Mouse (Mus musculus): Measurements from ENCODE around the gene Gsx2. TPM values are rescaled to one million over a fixed set of nuclear protein-coding genes. Genes with fewer than 3 reads are reported as not detected.
A peak's percentile ranks its signal among the peaks of the same experiment; 100 is the strongest.

The Gsx2 gene
- not detected for total RNA-seq (2021)
- long read RNA-seq, experiment 1 = 0 reads
- long read RNA-seq, experiment 2 = 0 reads

GRCm38 (mm10) chr5:75075383-75075941 lies at the start of gene Gsx2:
TSS of gene Gsx2 (plus strand) at chr5:75075601.
- no peak for DNase-seq (ENCODE audit: low spot score in 2 of 2)

- no peak for DNase-seq (ENCODE audit: low spot score in 2 of 2)
These were observed 39.9 kb upstream of the Gsx2 start for GRCm38 (mm10) chr5:75035475-75035874.

DNA sequence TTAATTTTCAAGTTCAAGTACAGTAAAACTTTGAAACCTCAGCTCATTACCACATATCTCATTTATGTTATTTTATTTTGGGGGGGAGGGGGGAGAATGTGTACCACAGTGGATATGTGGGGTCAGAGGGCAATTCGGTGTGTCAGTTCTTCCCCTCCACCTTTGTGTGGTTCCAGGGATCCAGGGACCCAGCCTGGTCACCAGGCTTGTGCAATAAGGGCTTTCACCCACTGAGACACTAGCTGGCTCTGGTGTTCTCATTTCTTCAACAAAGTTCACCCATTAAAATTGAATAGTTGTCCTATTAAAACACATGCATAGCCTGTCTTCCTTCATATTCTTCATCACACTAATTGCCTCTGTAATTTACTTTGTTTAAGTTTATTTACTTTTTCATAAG lies 36.1 kb upstream of the Gsx2 start:
- no peak for DNase-seq (ENCODE audit: low spot score in 2 of 2)

DNA sequence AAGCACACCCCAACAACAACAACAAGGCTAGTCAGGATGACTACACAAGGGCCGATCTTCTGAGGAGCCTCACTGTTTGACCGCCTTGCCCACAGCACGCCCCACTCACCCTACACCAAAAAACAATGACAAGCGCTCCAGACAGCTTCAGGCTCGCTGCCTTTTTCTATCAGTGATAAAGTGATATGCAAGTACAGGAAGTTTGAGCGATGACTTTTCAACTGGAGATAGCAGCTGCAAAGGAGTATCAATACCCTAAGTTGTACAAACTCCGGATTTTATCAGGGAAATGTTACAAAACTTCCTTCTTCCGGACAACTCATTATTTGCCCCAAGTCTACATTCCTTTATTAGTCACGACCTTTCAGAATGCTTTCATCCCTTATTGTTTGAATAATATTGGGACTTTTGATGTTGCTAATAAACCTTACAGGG lies 32.4 kb upstream of the Gsx2 start:
- DNase-seq (ENCODE audit: low spot score in 2 of 2) = no peak

DNA sequence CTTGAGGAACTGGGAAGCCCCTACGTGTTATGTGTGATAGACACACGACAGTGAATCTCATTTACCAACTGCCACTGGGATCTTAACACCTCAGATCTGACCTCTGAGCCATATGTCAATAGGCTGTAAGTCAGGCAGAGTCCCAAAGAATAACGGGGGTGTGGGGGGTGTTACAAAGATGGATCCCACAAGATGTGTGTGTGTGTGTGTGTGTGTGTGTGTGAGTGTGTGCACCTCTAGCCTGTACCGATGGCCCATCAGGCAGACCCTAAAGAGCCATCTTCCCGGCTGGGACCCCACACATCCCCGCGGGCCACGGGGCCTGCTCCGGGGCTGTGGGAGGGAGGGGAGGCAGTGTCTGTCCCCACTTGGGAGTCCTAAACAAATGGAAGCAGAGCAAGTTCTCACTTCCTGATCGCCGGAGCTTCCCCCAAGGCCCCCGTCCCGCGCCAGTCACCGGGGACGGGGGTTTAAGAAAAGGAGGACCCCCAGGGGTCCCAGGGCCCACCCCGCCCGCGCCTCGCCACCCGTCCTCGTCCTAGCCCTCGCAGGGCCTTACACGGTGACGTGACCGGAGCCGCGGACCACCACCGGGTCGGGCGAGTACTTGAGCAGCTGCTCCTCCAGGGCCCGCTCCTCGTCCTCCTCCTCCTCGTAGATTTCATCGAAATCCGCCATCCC lies 31.6 kb upstream of the Gsx2 start:
- DNase-seq (ENCODE audit: low spot score in 2 of 2) = peak; percentile 17 to 41

GRCm38 (mm10) chr5:75044310-75044904 lies 31.0 kb upstream of the Gsx2 start, which contains the start of gene Chic2:
TSS of gene Chic2 (minus strand) at chr5:75044774.
- DNase-seq (ENCODE audit: low spot score in 2 of 2) = peak; percentile 82 to 85

DNA sequence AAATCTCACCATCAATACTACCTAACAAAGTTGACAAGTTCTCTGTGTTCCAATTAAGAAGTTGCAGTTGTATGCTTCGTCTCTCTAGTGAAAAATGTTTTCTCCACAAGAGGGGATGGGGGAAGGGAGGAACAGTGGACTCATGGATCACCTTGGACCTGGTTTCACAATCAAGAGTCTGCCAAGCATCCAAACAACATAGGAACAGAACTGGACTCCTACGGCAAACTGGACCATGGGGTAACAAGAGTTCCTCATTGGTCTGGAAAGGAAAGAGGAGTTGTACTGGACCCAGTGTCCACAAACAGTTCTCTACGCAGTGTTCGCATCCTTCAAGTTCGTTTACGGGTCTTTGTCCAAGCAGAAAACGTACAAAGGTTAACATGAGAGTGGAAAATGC lies 30.0 kb upstream of the Gsx2 start:
- no peak for DNase-seq (ENCODE audit: low spot score in 2 of 2)

GRCm38 (mm10) chr5:75046681-75047321 lies 28.6 kb upstream of the Gsx2 start:
- peak; percentile 23 to 35 for DNase-seq (ENCODE audit: low spot score in 2 of 2)

DNA sequence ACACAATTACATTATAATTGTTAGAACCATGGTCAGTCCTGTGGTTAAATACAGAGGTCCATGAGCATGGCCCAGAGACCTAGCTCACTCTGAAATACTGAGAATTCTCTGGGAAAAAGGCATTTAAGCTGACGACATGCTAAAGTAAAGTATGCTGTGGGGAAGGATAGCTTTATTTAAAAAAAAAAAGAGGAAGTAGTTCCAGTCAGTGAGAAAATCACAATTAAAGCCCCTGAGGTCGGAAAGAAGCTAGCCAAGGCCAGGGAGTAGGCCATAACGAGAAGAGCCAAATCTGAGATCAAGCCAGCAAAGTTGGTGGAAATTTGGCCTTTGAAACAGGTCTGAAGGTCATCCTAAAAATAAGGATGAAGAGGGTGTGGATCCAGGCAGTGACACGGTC lies 24.3 kb upstream of the Gsx2 start:
- no peak for DNase-seq (ENCODE audit: low spot score in 2 of 2)

DNA sequence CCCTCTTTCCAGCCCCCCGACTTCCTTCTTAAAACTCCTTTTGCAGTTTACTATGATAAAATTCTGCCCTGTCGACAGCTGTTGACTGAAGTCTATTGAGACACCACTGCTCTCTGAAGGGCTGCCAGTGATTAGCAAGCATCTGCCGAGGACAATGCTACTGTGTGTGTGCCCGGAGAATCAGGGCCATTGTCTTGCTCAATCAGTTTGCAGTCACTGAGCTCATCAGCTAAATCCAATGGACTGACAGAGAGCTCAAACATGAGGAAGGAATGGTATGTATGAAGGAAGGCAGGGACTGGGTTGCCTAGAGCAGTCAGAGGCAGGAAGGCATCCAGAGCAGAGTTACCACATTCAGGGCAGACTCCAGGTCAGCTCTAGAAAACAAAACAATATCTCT lies 12.2 kb upstream of the Gsx2 start:
- DNase-seq (ENCODE audit: low spot score in 2 of 2) = no peak

GRCm38 (mm10) chr5:75066715-75067114 lies 8.7 kb upstream of the Gsx2 start:
- no peak for DNase-seq (ENCODE audit: low spot score in 2 of 2)

GRCm38 (mm10) chr5:75067125-75067756 lies 8.2 kb upstream of the Gsx2 start:
- DNase-seq (ENCODE audit: low spot score in 2 of 2) = no peak

- no peak for DNase-seq (ENCODE audit: low spot score in 2 of 2)
These were observed 5.3 kb upstream of the Gsx2 start for GRCm38 (mm10) chr5:75070132-75070531.

- DNase-seq (ENCODE audit: low spot score in 2 of 2) = no peak
These were observed 4.6 kb upstream of the Gsx2 start for GRCm38 (mm10) chr5:75070656-75071375.

DNA sequence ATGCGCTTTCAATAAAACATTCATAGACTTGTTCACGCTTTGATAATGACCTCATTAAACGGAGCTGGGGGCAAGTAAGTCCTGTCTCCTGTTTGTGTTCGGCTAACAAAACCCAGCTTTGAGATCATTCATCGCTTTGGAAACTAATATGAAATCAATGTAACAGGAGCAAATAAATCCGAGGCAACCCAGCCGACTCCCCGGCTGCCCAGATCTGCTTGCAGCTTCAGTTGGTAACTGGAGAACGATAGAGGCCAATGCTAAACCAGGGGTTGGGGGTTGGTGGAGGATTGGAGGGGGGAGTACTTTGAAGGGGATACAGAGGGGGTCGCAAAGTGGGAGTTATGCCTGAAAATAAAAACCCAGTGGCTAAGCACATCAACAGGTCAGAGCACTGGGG lies 3.5 kb upstream of the Gsx2 start:
- no peak for DNase-seq (ENCODE audit: low spot score in 2 of 2)

GRCm38 (mm10) chr5:75072532-75072931 lies 2.9 kb upstream of the Gsx2 start:
- DNase-seq (ENCODE audit: low spot score in 2 of 2) = no peak

DNA sequence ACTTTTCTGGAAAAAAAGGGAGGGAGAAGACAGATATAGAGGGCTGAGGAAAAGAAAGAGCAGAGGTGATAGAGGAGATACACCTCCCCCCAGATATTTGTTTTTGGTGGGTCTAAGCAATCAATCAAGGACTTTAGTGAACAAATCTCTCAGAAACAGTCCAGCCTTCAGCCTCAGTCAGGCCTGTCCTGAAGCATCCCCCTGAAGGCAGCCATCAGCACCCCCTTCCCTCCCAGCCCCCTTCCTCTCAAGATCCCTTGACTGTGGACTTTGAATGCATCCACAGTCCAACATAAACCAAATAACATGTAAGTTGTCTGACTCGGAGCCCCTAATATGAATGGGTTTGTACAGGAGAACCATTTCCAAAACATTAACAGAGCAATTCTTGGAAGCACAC lies 2.2 kb upstream of the Gsx2 start:
- DNase-seq (ENCODE audit: low spot score in 2 of 2) = no peak

- no peak for DNase-seq (ENCODE audit: low spot score in 2 of 2)
These were observed 1.7 kb upstream of the Gsx2 start for GRCm38 (mm10) chr5:75073684-75074083.

- no peak for DNase-seq (ENCODE audit: low spot score in 2 of 2)
These were observed 1.3 kb upstream of the Gsx2 start for GRCm38 (mm10) chr5:75074132-75074531.

GRCm38 (mm10) chr5:75074537-75075382 lies 641 bp upstream of the Gsx2 start:
- no peak for DNase-seq (ENCODE audit: low spot score in 2 of 2)
